Mouse (Mus musculus): Measurements from ENCODE around the gene Gzmg. TPM values are rescaled to one million over a fixed set of nuclear protein-coding genes. Genes with fewer than 3 reads are reported as not detected.
"Not testable (repeated sequence)": the region's sequence is repeated elsewhere in the genome, so short reads cannot be mapped to it uniquely, and the experiment has no call there.

Gene Gzmg
- total RNA-seq (2021) = not detected
- long read RNA-seq, experiment 1 = 0 reads
- long read RNA-seq, experiment 2 = 0 reads

DNA sequence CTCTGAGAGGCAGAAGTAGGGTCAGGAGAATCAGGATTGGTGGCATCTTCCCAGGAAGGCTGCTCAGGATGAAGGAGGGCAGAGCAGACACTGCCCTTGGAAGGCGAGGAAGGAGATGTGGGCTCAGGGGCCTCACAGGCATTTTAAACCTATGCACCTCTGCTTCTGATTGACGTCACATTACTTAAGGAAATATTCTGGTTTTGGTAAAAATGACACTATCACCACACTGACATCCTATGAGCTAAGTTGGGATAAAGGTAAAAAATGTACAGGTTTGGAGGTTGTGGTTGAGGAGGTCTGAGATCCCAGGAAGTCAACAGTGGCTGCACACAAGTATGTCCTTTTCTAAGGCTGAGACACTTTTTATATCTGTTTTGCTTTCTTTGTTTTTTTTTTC, at the start of gene Gzmg:
TSS of gene Gzmg (minus strand) at position 101 of the 400 bp plus-strand sequence.
- intact Hi-C loops (cut with DNase I); H3K4me3 ChIP-seq; DNase-seq (ENCODE audit: extremely low spot score in 1 of 2, low spot score in 2 of 2); H3K27ac ChIP-seq: not testable (repeated sequence)

DNA sequence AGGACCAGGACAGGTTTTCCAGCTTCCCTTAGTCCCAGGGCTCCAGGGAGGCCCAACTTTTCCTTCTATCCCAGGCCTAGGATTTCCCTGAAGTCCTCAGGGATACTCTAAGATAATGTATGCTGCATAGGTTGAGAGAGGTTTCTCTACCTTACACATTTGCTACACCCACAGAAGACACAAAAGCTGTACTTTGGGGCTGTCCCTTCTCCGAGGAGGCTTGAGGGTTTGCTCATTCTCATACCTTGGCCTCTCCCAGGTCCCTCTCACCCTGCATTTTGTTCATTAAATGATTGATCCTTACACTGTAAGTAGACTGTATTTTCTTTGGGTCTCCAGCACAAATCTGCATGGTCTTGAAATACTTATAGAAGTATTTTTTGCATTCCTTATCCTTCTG, 46.2 kb upstream of the Gzmg start:
- DNase-seq (ENCODE audit: extremely low spot score in 1 of 2, low spot score in 2 of 2) = no peak
- intact Hi-C loops (cut with DNase I) = loop anchor here (5.0 kb wide), 2 partner anchors 97 to 192 kb away; no protein-coding TSS in a partner anchor
- H3K27ac ChIP-seq = no peak overlapping the region
- no peak overlapping the region for H3K4me3 ChIP-seq
- no peak for TF ChIP-seq CTCF (IDR thresholded peaks at IDR 0.05)

GRCm38 (mm10) chr14:56205021-56205420, 45.6 kb upstream of the Gzmg start:
- H3K4me3 ChIP-seq; DNase-seq (ENCODE audit: extremely low spot score in 1 of 2, low spot score in 2 of 2); H3K27ac ChIP-seq: not testable (repeated sequence)
- TF ChIP-seq CTCF (IDR thresholded peaks at IDR 0.05) = peak; percentile 49
- intact Hi-C loops (cut with DNase I) = loop anchor here (5.0 kb wide), 2 partner anchors 97 to 192 kb away; no protein-coding TSS in a partner anchor

GRCm38 (mm10) chr14:56203975-56204374, 44.6 kb upstream of the Gzmg start:
- Histone ChIP-seq H3K27ac (no peak overlapping the region), H3K4me3 (no peak overlapping the region)
- intact Hi-C loops (cut with DNase I) = no loop called here
- peak; percentile 93 for TF ChIP-seq CTCF (IDR thresholded peaks at IDR 0.05)
- DNase-seq (ENCODE audit: extremely low spot score in 1 of 2, low spot score in 2 of 2) = peak; percentile 45 to 72

DNA sequence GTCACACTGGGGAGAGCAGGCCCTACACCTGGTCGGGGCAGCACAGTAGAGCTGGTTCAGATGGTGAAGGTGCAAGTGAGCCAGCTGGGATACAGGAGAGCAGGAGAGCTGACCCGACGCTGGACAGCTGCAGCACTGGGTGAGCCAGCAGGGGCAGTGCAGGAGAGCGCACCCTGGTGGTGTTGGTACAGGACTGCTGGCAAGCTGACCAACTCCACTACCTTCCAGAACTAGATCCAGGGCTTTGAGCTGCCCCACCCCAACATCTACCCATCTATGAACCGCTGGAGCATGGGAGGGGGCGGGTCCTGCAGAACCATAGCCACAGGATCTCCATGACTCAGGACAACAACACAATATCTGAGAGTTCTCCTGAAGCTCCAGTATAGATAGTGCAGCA, 27.6 kb upstream of the Gzmg start:
- TF ChIP-seq CTCF (IDR thresholded peaks at IDR 0.05) = peak; percentile 10
- Histone ChIP-seq H3K4me3 (no peak overlapping the region), H3K27ac (no peak overlapping the region)
- intact Hi-C loops (cut with DNase I) = no loop called here
- no peak for DNase-seq (ENCODE audit: extremely low spot score in 1 of 2, low spot score in 2 of 2)

GRCm38 (mm10) chr14:56186521-56186920, 27.1 kb upstream of the Gzmg start:
- no peak overlapping the region for H3K27ac ChIP-seq
- TF ChIP-seq CTCF (IDR thresholded peaks at IDR 0.05) = no peak
- H3K4me3 ChIP-seq = no peak overlapping the region
- DNase-seq (ENCODE audit: extremely low spot score in 1 of 2, low spot score in 2 of 2) = no peak
- intact Hi-C loops (cut with DNase I) = no loop called here

DNA sequence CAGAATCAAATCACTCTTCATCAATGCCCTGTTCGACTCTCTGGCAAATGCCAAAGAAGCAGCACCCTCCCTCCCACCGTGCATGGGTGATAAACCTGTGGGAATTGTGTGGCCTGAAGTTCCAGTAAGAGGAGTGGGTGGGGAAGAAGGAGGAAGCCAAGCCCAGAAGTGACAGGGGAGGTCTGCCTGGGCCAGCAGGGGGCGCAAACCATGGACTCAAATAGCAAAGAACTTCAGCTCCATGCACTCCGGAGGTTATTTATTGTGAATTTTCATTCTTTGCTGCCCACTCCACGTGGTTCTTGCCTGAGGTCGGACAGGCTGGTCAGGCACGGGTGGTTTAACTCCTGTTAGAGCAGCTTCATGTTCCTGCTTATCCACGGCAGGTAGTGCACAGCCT, 18.3 kb upstream of the Gzmg start:
- H3K27ac ChIP-seq; intact Hi-C loops (cut with DNase I); H3K4me3 ChIP-seq: not testable (repeated sequence)
- peak in 1 of 2 experiments; percentile 25 for DNase-seq (ENCODE audit: extremely low spot score in 1 of 2, low spot score in 2 of 2)
- peak; percentile 55 for TF ChIP-seq CTCF (IDR thresholded peaks at IDR 0.05)

- no peak for DNase-seq (ENCODE audit: extremely low spot score in 1 of 2, low spot score in 2 of 2)
- Histone ChIP-seq H3K27ac (no peak within 1 kb of the TSS), H3K4me3 (no peak within 1 kb of the TSS)
- no peak for TF ChIP-seq CTCF (IDR thresholded peaks at IDR 0.05)
- intact Hi-C loops (cut with DNase I) = no loop called here
Measured at GRCm38 (mm10) chr14:56174499-56174898, 15.1 kb upstream of the Gzmg start, which contains the start of gene Gzmn. Gzmn (minus strand) TSS chr14:56174599.

DNA sequence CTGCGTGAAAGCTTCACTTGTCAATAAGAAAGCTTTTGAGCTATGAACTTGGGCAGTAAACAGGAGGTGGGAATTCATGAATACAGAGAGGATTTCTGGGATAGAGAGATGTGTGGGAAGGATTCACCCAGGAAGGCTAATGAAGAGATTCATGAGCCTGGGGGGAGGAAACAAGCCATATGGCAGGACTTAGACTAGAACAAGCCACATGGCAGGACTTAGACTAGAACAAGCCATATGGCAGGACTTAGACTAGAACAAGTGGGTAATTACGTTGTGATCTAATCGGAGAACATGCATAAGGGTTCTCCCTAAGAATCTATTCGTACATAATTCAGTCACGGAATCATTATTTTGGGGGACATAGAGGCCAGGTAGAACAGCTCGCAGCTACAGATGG, 14.0 kb upstream of the Gzmg start:
- no peak for DNase-seq (ENCODE audit: extremely low spot score in 1 of 2, low spot score in 2 of 2)
- Histone ChIP-seq H3K27ac (no peak overlapping the region), H3K4me3 (no peak overlapping the region)
- no peak for TF ChIP-seq CTCF (IDR thresholded peaks at IDR 0.05)
- intact Hi-C loops (cut with DNase I) = no loop called here

DNA sequence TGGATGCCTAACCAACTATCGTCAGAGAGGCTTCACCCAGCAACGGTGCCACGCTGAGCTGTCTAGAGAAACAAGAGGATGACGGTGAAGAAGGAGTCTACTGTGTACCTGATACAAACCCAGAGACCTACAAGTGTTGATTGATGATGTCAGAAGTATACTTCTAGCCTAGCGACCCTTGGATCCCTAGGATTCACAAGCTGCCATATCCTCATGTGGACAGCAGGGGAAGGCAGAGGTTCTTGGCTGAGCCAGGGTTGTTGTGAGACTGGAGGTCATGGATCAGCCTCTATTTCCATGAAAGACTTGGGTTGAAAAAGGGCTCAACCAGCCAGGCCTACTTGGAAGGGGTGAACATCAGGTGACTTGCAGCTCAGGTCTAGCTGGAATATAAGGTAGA, 13.4 kb upstream of the Gzmg start:
- intact Hi-C loops (cut with DNase I) = no loop called here
- TF ChIP-seq CTCF (IDR thresholded peaks at IDR 0.05) = no peak; the same call in 1 of the 2 replicates

GRCm38 (mm10) chr14:56168009-56168408, 8.6 kb upstream of the Gzmg start:
- intact Hi-C loops (cut with DNase I) = no loop called here
- peak in 1 of 2 experiments; percentile 27 for DNase-seq (ENCODE audit: extremely low spot score in 1 of 2, low spot score in 2 of 2)
- H3K27ac ChIP-seq = no peak overlapping the region
- H3K4me3 ChIP-seq = no peak overlapping the region
- TF ChIP-seq CTCF (IDR thresholded peaks at IDR 0.05) = no peak

More for the DNA sequence above, 13.4 kb upstream of the Gzmg start:
- no peak for DNase-seq (ENCODE audit: extremely low spot score in 1 of 2, low spot score in 2 of 2)
- Histone ChIP-seq H3K27ac (no peak overlapping the region), H3K4me3 (no peak overlapping the region)

GRCm38 (mm10) chr14:56162109-56162508, 2.7 kb upstream of the Gzmg start:
- Histone ChIP-seq H3K4me3 (no peak overlapping the region), H3K27ac (no peak overlapping the region)
- no peak for TF ChIP-seq CTCF (IDR thresholded peaks at IDR 0.05)
- intact Hi-C loops (cut with DNase I) = no loop called here
- DNase-seq (ENCODE audit: extremely low spot score in 1 of 2, low spot score in 2 of 2) = no peak

GRCm38 (mm10) chr14:56155340-56155739, 4.0 kb downstream of the Gzmg start:
- peak; percentile 26 for TF ChIP-seq CTCF (IDR thresholded peaks at IDR 0.05)
- no peak overlapping the region for H3K27ac ChIP-seq
- H3K4me3 ChIP-seq = no peak overlapping the region
- intact Hi-C loops (cut with DNase I) = no loop called here
- no peak for DNase-seq (ENCODE audit: extremely low spot score in 1 of 2, low spot score in 2 of 2)

DNA sequence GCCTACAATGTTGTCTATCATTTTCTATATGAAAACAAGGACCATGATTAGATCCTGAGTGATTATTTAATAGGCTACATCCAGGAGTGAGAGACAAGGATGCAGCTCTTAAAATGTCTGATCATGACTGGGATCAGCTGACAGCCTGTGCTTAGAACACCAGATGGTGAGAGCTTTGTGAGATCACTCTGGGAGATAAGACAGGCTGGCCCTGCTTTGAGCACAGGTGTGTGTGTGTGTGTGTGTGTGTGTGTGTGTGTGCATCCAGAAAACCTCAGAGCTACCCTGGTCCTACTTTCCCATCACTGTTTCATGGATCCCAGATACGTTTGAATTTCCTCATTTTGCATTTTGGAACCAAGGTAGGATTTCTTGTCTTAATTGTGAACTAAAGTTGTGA, 25.7 kb downstream of the Gzmg start:
- H3K27ac ChIP-seq; intact Hi-C loops (cut with DNase I); DNase-seq (ENCODE audit: extremely low spot score in 1 of 2, low spot score in 2 of 2); H3K4me3 ChIP-seq: not testable (repeated sequence)

DNA sequence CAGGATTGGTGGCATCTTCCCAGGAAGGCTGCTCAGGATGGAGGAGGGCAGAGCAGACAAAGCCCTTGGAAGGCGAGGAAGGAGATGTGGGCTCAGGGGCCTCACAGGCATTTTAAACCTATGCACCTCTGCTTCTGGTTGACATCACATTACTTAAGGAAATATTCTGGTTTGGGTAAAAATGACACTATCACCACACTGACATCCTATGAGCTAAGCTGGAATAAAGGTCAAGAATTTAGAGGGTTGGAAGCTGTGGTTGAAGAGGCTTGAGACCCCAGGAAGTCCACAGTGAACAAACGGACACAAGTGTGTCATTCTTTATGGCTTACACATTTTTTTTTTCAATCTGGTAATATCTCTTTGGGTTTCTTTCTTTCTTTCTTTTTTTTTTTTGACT, 26.9 kb downstream of the Gzmg start, which contains the start of gene Gzmd:
TSS of gene Gzmd (minus strand) at position 101 of the 400 bp plus-strand sequence.
- H3K27ac ChIP-seq = not testable (repeated sequence)

More for the DNA sequence above, 26.9 kb downstream of the Gzmg start, which contains the start of gene Gzmd:
- H3K4me3 ChIP-seq; intact Hi-C loops (cut with DNase I); DNase-seq (ENCODE audit: extremely low spot score in 1 of 2, low spot score in 2 of 2): not testable (repeated sequence)

All from left cerebral cortex, adult 2 months (tissue).